Mouse (Mus musculus) cerebellum, adult 2 months (tissue): Measurements from ENCODE around the gene Tspan9. TPM values are rescaled to one million over a fixed set of nuclear protein-coding genes. Genes with fewer than 3 reads are reported as not detected.

ENCODE experiments used
- DNase-seq, 2 experiments: peaks; one replicate each; pipeline ENCODE4 v3.0.0; 2021
- H3K27ac ChIP-seq: fragments of 200-500 bp; 2 replicates; pipeline ENCODE4 v1.5.1; 2012; ENCODE audit warnings: low read length, control low read depth, inconsistent platforms; ENCODE audit not compliant: insufficient read depth
- H3K27me3 ChIP-seq: fragments of 200-500 bp; 2 replicates; pipeline ENCODE4 v1.6.1; 2012; ENCODE audit warnings: inconsistent platforms, mild to moderate bottlenecking, low read length, moderate library complexity; ENCODE audit not compliant: control insufficient read depth, insufficient read depth
- H3K4me1 ChIP-seq: fragments of 200-500 bp; 2 replicates; pipeline ENCODE4 v1.6.1; 2011; ENCODE audit warnings: low read length; ENCODE audit not compliant: control insufficient read depth, insufficient read depth
- H3K4me3 ChIP-seq: fragments of 200-500 bp; replicated peaks from 2 replicates; pipeline ENCODE3; 2011; ENCODE audit warnings: mild to moderate bottlenecking, low read depth, low read length, control low read depth; ENCODE audit not compliant: insufficient read depth
- CTCF ChIP-seq: fragments of 200-500 bp; IDR thresholded peaks from 2 replicates; pipeline ENCODE4 v1.5.1; 2011; ENCODE audit warnings: low read depth, mild to moderate bottlenecking, control low read depth, low read length, moderate library complexity, borderline replicate concordance; ENCODE audit not compliant: insufficient read depth
- POLR2A ChIP-seq: fragments of 200-500 bp; IDR thresholded peaks from 2 replicates; pipeline ENCODE4 v1.6.1; 2011; ENCODE audit warnings: low read length, control low read depth, borderline replicate concordance; ENCODE audit not compliant: insufficient read depth
- WGBS: fragments of 180-500 bp; shearing (Covaris S2); methylation state at CpG from one replicate; pipeline ENCODE4 v1.1.7; 2018; 5-methylcytosine and 5-hydroxymethylcytosine counted together
- polyA plus RNA-seq: library from polyadenylated mRNA; depleted of rRNA; stranded (reverse); fragments of >200 nt; gene quantifications from 2 replicates; pipeline ENCODE4 v1.2.3, GENCODE M21; 2012

Gene Tspan9
- polyA plus RNA-seq, 1 experiment, result 303 TPM

- 23% methylated on average over 20 of the region's 20 CpGs for WGBS
- no peak overlapping the region; the same call in 1 of the 2 replicates for H3K27ac ChIP-seq
- H3K4me3 ChIP-seq, result peak overlapping the region; percentile 45
- DNase-seq, result peak; percentile 26 to 41
- H3K27me3 ChIP-seq, result no peaks in the 10 kb centered on the region
- TF ChIP-seq CTCF, result no peak
- no peak for TF ChIP-seq POLR2A
- H3K4me1 ChIP-seq, result no peaks in the 10 kb centered on the region
These were observed 770 bp downstream of the Tspan9 start for GRCm38 (mm10) chr6:128142369-128143278.

- 77% methylated on average over 6 of the region's 6 CpGs for WGBS
- Histone ChIP-seq H3K27me3 (no peaks in the 10 kb centered on the region), H3K4me3 (no peak overlapping the region), H3K27ac (no peak overlapping the region), H3K4me1 (peaks cover 3% of the 10 kb centered on the region)
- no peak for TF ChIP-seq CTCF
- no peak for TF ChIP-seq POLR2A
- DNase-seq, result no peak
These were observed 2.7 kb downstream of the Tspan9 start for GRCm38 (mm10) chr6:128140724-128141123.

GRCm38 (mm10) chr6:128137855-128138254, 5.5 kb downstream of the Tspan9 start:
- Histone ChIP-seq H3K4me3 (no peak overlapping the region), H3K27ac (no peak overlapping the region), H3K4me1 (peaks cover 9% of the 10 kb centered on the region), H3K27me3 (no peaks in the 10 kb centered on the region)
- 92% methylated on average over 4 of the region's 4 CpGs for WGBS
- no peak for DNase-seq
- TF ChIP-seq POLR2A, result no peak
- TF ChIP-seq CTCF, result no peak

- Histone ChIP-seq H3K4me1 (peaks cover 14% of the 10 kb centered on the region), H3K27me3 (no peaks in the 10 kb centered on the region), H3K4me3 (no peak overlapping the region), H3K27ac (no peak overlapping the region)
- 97% methylated on average over 3 of the region's 3 CpGs for WGBS
- DNase-seq, result no peak
- TF ChIP-seq POLR2A (no peak), CTCF (no peak)
These were observed 6.7 kb downstream of the Tspan9 start for GRCm38 (mm10) chr6:128136654-128137053.

GRCm38 (mm10) chr6:128135459-128135858, 7.9 kb downstream of the Tspan9 start:
- peaks cover 14% of the 10 kb centered on the region for H3K4me1 ChIP-seq
- DNase-seq, result peak; percentile 56 to 62
- WGBS, result 14% methylated on average over 5 of the region's 5 CpGs
- H3K27me3 ChIP-seq, result no peaks in the 10 kb centered on the region
- no peak overlapping the region for H3K4me3 ChIP-seq
- H3K27ac ChIP-seq, result no peak overlapping the region; the same call in 1 of the 2 replicates
- no peak for TF ChIP-seq POLR2A
- TF ChIP-seq CTCF, result no peak

GRCm38 (mm10) chr6:128135006-128135405, 8.4 kb downstream of the Tspan9 start:
- WGBS, result 79% methylated on average over 5 of the region's 5 CpGs
- no peaks in the 10 kb centered on the region for H3K27me3 ChIP-seq
- no peak for DNase-seq
- H3K4me1 ChIP-seq, result peaks cover 14% of the 10 kb centered on the region
- TF ChIP-seq CTCF (no peak), POLR2A (no peak)
- no peak overlapping the region for H3K4me3 ChIP-seq
- no peak overlapping the region for H3K27ac ChIP-seq

- no peak for DNase-seq
- H3K27ac ChIP-seq, result peak overlapping the region; percentile 52
- 77% methylated on average over 8 of the region's 8 CpGs for WGBS
- no peak overlapping the region for H3K4me3 ChIP-seq
- no peaks in the 10 kb centered on the region for H3K27me3 ChIP-seq
- TF ChIP-seq CTCF (no peak), POLR2A (no peak)
- peaks cover 14% of the 10 kb centered on the region for H3K4me1 ChIP-seq
These were observed 9.0 kb downstream of the Tspan9 start for GRCm38 (mm10) chr6:128134196-128134924.

GRCm38 (mm10) chr6:128133679-128134191, 9.7 kb downstream of the Tspan9 start:
- 82% methylated on average over 10 of the region's 10 CpGs for WGBS
- no peak for TF ChIP-seq CTCF
- TF ChIP-seq POLR2A, result no peak
- no peaks in the 10 kb centered on the region for H3K27me3 ChIP-seq
- H3K27ac ChIP-seq, result peak overlapping the region; percentile 52
- no peak overlapping the region for H3K4me3 ChIP-seq
- H3K4me1 ChIP-seq, result peaks cover 15% of the 10 kb centered on the region
- DNase-seq, result peak in 1 of 2 experiments; percentile 22
